Mouse (Mus musculus) WW6 (cell line): ENCODE measurements around the gene Eras.
"Not testable (repeated sequence)": the region's sequence is repeated elsewhere in the genome, so short reads cannot be mapped to it uniquely, and the experiment has no call there.

Experiments
- DNase-seq: peaks from one replicate; pipeline ENCODE4 v3.0.0-alpha.2; 2013; ENCODE audit warnings: low read depth, low spot score

Eras gene

GRCm38 (mm10) chrX:7928270-7928790 lies at the start of gene Eras:
Eras (minus strand) TSS chrX:7928607.
- DNase-seq = no peak

DNA sequence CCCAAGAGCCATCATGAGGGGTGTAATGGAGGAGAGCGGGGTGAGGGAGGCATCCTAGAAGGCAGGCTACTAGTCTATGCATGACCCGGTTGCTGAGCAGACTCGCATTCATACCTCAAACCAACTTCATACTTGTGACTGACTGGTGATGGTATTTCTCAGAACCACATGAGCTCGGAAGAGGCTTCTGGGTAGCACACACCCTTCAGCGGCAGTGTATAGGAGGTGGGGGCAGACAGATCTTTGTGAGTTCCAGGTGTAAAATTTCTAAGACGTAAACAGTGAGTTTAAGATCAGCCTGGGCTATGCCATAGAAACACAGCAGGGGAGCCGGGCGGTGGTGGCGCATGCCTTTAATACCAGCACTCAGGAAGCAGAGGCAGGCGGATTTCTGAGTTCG lies 49.5 kb upstream of the Eras start, which contains the start of gene Gata1:
Gene Gata1 (minus strand): TSS at position 180 of the 400 bp plus-strand sequence.
- DNase-seq = no peak

- DNase-seq = no peak
These were observed 42.9 kb upstream of the Eras start for GRCm38 (mm10) chrX:7971292-7971691.

- DNase-seq = no peak
These were observed 40.5 kb upstream of the Eras start for GRCm38 (mm10) chrX:7968899-7969298.

- no peak for DNase-seq
These were observed 39.8 kb upstream of the Eras start for GRCm38 (mm10) chrX:7968226-7968625.

GRCm38 (mm10) chrX:7967596-7968201 lies 39.3 kb upstream of the Eras start:
- DNase-seq = no peak

- no peak for DNase-seq
These were observed 37.8 kb upstream of the Eras start for GRCm38 (mm10) chrX:7966161-7966560.

GRCm38 (mm10) chrX:7963829-7964626 lies 35.6 kb upstream of the Eras start:
- DNase-seq = no peak

GRCm38 (mm10) chrX:7958868-7959267 lies 30.5 kb upstream of the Eras start:
- DNase-seq = no peak

GRCm38 (mm10) chrX:7950091-7950490 lies 21.7 kb upstream of the Eras start:
- DNase-seq = no peak

GRCm38 (mm10) chrX:7947900-7948492 lies 19.6 kb upstream of the Eras start:
- peak; percentile 80 for DNase-seq

DNA sequence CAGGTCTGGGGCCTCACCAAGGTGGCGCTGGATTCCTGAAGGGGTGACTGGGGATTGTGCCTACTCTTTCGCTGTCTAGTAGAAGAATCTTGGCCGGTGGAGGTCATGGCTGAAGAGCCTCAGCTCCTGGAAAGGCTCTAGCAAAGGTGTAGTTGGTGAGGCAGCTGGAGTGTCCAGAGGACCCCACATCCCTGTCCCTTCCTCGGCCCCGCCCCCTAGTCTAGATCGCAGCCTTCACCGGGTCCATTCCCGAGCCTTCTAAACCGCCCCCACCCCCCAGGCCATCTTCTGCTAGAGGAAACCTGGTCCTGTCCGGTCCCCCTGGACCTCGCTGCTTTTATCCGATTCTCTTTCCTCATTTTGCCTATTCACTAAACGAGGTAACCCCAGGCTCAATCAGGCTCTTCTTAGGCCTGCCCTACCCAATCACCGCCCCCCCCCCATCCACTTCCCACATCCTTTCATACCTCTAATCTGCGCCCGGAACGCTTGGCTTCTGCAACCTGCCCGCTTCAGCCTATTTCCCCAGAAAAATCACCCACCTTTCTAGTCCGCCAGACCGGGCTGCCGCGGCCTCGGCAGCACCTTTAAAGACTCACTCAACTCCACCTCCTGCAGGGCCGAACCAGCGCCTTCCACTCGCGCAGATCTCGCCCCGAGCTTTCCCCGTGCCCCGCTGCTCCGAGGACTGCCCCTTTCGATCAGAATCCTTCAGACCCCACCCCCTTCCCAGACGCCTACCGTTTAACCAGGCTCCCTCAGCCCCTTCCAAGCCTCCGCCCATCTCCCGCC lies 18.9 kb upstream of the Eras start, which contains the start of gene Hdac6:
Gene Hdac6 (minus strand): TSS at position 782 of the 792 bp plus-strand sequence.
- no peak for DNase-seq

DNA sequence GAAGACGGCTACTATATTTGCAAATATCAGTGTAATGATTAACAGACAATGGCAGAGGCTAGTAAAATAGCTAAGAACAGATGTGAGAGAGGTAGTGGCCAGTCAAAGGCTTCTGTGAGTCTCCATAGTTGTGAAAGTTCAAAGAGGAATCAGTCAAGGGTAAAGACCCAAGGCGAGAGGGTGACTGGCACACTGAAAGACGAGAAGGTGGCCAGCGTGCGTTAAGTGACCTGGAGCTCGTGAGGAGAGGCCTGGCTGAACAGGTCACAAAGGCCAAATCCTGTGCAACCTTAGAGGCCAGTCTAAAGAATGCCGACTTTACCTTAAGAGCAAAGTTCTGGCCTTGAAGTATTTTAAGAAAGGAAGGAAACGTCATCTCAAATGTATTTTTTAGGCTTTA lies 17.2 kb upstream of the Eras start:
- DNase-seq = no peak

- no peak for DNase-seq
These were observed 9.3 kb upstream of the Eras start for GRCm38 (mm10) chrX:7937667-7938066.

DNA sequence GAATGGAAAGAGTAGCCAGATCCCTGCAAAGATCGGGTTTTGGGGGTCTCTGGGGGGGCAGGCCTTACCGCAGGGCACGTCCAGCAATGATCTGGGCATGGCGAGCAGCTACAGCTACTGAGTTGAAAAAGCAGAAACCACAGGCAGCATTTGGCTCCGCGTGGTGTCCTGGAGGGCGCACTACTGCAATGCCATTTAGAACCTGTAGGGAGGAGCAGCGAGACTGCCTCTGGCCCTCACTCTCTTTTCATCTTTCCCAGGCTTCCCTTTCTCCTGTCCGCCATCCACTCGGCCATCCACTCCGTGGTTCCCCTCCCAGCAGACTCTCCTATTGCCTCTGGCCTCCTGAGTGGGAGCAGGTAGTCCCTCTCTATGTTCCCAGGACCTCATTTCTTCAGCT lies 8.5 kb upstream of the Eras start:
- no peak for DNase-seq

GRCm38 (mm10) chrX:7927116-7927515 lies 1.3 kb downstream of the Eras start:
- DNase-seq = no peak

DNA sequence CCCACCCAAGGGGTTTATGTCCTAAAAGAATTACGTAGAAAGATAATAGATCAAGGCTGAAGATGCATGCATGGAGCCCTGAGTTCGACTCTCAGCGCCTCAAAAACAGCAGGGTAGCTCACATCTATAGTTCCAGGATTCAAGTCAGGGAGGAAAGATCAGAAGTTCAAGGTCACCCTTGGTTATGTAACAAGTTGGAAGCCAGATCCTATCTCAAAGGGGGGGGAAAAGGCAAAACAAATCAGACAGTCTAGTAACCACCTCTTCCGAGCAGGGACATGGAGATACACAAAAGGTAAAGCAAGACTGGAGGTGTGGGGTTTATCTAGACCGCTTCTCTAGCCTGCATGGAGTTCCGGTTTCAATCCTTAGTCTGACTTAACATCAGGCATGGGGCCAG lies 2.1 kb downstream of the Eras start:
- no peak for DNase-seq

GRCm38 (mm10) chrX:7922032-7922431 lies 6.4 kb downstream of the Eras start:
- no peak for DNase-seq

- no peak for DNase-seq
These were observed 8.6 kb downstream of the Eras start, which contains the start of gene Pcsk1n for GRCm38 (mm10) chrX:7919601-7920383. Pcsk1n (plus strand) TSS chrX:7919822.

- not testable (repeated sequence) for DNase-seq
These were observed 10.4 kb downstream of the Eras start for GRCm38 (mm10) chrX:7917960-7918359.

DNA sequence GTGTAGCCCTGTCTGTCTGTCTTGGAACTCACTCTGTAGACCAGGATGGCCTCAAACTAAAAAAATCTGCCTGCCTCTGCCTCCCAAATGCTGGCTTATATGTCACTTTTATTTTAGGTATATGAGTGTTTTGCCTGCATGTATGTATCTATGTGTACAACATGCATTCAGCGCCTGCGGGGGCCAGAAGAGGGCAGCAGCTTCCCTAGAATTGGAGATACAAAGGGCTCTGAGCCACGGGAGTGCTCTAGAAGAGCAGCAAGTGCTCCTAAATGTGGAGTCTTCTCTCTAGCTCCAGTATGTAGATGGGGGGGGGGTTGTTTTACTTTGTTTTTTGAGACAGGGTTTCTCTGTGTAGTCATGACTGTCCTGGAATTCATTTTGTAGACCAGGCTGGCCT lies 12.7 kb downstream of the Eras start:
- not testable (repeated sequence) for DNase-seq
